Mouse (Mus musculus) urinary bladder, postnatal 25 days (tissue): Measurements from ENCODE around the gene Tmem38b.

Source experiments
- DNase-seq: peaks from one replicate; pipeline ENCODE4 v3.0.0; 2022; ENCODE audit warnings: low spot score

Tmem38b gene

GRCm38 (mm10) chr4:53884351-53885245, 58.8 kb downstream of the Tmem38b start:
- no peak for DNase-seq

GRCm38 (mm10) chr4:53886342-53887088, 60.7 kb downstream of the Tmem38b start:
- no peak for DNase-seq

GRCm38 (mm10) chr4:53895335-53895734, 69.5 kb downstream of the Tmem38b start:
- DNase-seq, result no peak

GRCm38 (mm10) chr4:53896150-53896833, 70.4 kb downstream of the Tmem38b start:
- DNase-seq, result no peak

GRCm38 (mm10) chr4:53900386-53900971, 74.6 kb downstream of the Tmem38b start:
- no peak for DNase-seq

GRCm38 (mm10) chr4:53904335-53904734, 78.5 kb downstream of the Tmem38b start:
- DNase-seq, result no peak

GRCm38 (mm10) chr4:53905537-53905936, 79.7 kb downstream of the Tmem38b start:
- DNase-seq, result no peak

- DNase-seq, result no peak
Measured at GRCm38 (mm10) chr4:53907071-53907470, 81.2 kb downstream of the Tmem38b start.
